Mouse (Mus musculus): ENCODE results near the gene Hcfc2. TPM values are rescaled to one million over a fixed set of nuclear protein-coding genes. Genes with fewer than 3 reads are reported as not detected.

The Hcfc2 gene
- polyA plus RNA-seq, 1 experiment: 32.5 TPM

GRCm38 (mm10) chr10:82791713-82792112 lies 95.8 kb downstream of the Hcfc2 start:
- Histone ChIP-seq H3K4me1 (ENCODE audit: control insufficient read depth, insufficient read depth, low read length) (no peaks in the 10 kb centered on the region), H3K4me3 (replicated peaks; ENCODE audit: insufficient read depth, low read depth, low read length) (no peak overlapping the region), H3K27me3 (ENCODE audit: control insufficient read depth, insufficient read depth, low read length) (no peaks in the 10 kb centered on the region), H3K27ac (ENCODE audit: insufficient read depth, low read length) (no peak overlapping the region)
- TF ChIP-seq CTCF (IDR thresholded peaks at IDR 0.05; ENCODE audit: borderline replicate concordance, insufficient read depth, low read depth, low read length) (no peak), POLR2A (IDR thresholded peaks at IDR 0.05; ENCODE audit: borderline replicate concordance, insufficient read depth, low read length) (no peak)
- WGBS: 93% methylated on average over 3 of the region's 3 CpGs
- no peak for DNase-seq

Other genes starting within 250 kb of the Hcfc2 start
- not detected in 2 replicates for gene Gm1553, start 203.5 kb upstream of the Hcfc2 start, polyA plus RNA-seq (2012; rRNA removed)
- gene 1190007I07Rik, start 72.9 kb upstream of the Hcfc2 start, polyA plus RNA-seq (2012; rRNA removed): 34.6 and 39.1 TPM in 2 replicates
- gene Tdg, start 66.3 kb upstream of the Hcfc2 start, polyA plus RNA-seq (2012; rRNA removed): 59.1 and 59.6 TPM in 2 replicates
- gene Glt8d2, start 5.5 kb upstream of the Hcfc2 start, polyA plus RNA-seq (2012; rRNA removed): 1.1 TPM in 2 replicates
- gene Nfyb, start 68.0 kb downstream of the Hcfc2 start, polyA plus RNA-seq (2012; rRNA removed): 28.7 and 31.8 TPM in 2 replicates
- 48.6 and 50.9 TPM in 2 replicates for gene Txnrd1, start 137.8 kb downstream of the Hcfc2 start, polyA plus RNA-seq (2012; rRNA removed)
- gene Eid3, start 170.5 kb downstream of the Hcfc2 start, polyA plus RNA-seq (2012; rRNA removed): 0.90 and 1.0 TPM in 2 replicates